Mouse (Mus musculus) liver, postnatal 0 days (tissue): Measurements from ENCODE around the gene Gm20792.
"Not testable (repeated sequence)": the region's sequence is repeated elsewhere in the genome, so short reads cannot be mapped to it uniquely, and the experiment has no call there.

Experiments used
- CTCF ChIP-seq: sonication (generic); IDR thresholded peaks from 2 replicates; pipeline ENCODE4 v1.5.1; 2016; ENCODE audit warnings: antibody characterized with exemption, low read depth
- EP300 ChIP-seq: IDR thresholded peaks from 2 replicates; pipeline ENCODE4 v1.6.1; 2016; ENCODE audit warnings: antibody characterized with exemption, low read depth, mild to moderate bottlenecking

DNA sequence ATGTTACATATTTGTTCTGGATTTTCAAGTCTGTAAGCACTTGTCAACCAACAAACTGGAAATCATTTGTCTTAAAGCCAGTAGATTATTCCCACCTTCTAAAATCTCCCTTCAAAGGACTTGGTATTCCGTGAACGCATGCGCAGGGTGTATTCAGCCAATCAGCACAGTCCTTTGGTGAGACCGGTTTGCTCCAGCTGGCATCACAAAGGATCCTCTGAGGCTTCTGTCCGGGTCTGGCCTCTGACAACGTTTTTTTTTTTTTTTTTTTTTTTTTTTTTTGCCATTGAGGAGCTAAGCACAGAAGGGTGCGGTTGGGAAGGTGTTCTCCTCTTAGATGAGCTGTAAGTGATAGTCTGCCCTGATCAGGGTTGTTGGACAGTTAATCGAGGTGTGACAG lies at the start of gene Gm20792:
- not testable (repeated sequence) for TF ChIP-seq EP300, CTCF
